Mouse (Mus musculus) heart, postnatal 0 days (tissue): Measurements from ENCODE around the gene Olfr576. TPM values are rescaled to one million over a fixed set of nuclear protein-coding genes. Genes with fewer than 3 reads are reported as not detected.
A peak's percentile ranks its signal among the peaks of the same experiment; 100 is the strongest.

ENCODE experiments used
- ATAC-seq: fragments of 200-750 bp; cut with Nextera tagmentation; 2 replicates; pipeline ENCODE4 v1.8.0; 2017; ENCODE audit warnings: low read depth, moderate number of reproducible peaks, moderate library complexity; ENCODE audit not compliant: insufficient read depth
- DNase-seq: peaks from one replicate; pipeline ENCODE4 v3.0.0-alpha.2; 2016; ENCODE audit warnings: low spot score
- H3K27ac ChIP-seq: fragments of 300-500 bp; sonication (generic); 2 replicates; pipeline ENCODE4 v1.5.1; 2014; ENCODE audit warnings: low read depth, mild to moderate bottlenecking
- H3K27me3 ChIP-seq: fragments of 300-500 bp; sonication (generic); 2 replicates; pipeline ENCODE4 v1.6.1; 2014; ENCODE audit warnings: low read length, mixed read lengths; ENCODE audit not compliant: control insufficient read depth, insufficient read depth
- H3K36me3 ChIP-seq: fragments of 300-500 bp; sonication (generic); replicated peaks from 2 replicates; pipeline ENCODE4 v1.6.1; 2014; ENCODE audit warnings: low read length, mixed read lengths; ENCODE audit not compliant: control insufficient read depth, insufficient read depth
- H3K4me1 ChIP-seq: fragments of 300-500 bp; sonication (generic); 2 replicates; pipeline ENCODE4 v1.6.1; 2014; ENCODE audit warnings: antibody characterized with exemption; ENCODE audit not compliant: control insufficient read depth, insufficient read depth
- H3K4me2 ChIP-seq: fragments of 300-500 bp; sonication (generic); 2 replicates; pipeline ENCODE4 v1.6.1; 2014; ENCODE audit warnings: low read depth, mild to moderate bottlenecking, low read length, moderate library complexity
- H3K4me3 ChIP-seq: fragments of 300-500 bp; sonication (generic); 2 replicates; pipeline ENCODE4 v1.5.1; 2014; ENCODE audit warnings: low read depth, low read length
- H3K9ac ChIP-seq: fragments of 300-500 bp; sonication (generic); replicated peaks from 2 replicates; pipeline ENCODE4 v1.6.1; 2014; ENCODE audit warnings: low read depth, low read length, mixed read lengths
- H3K9me3 ChIP-seq: fragments of 300-500 bp; sonication (generic); replicated peaks from 2 replicates; pipeline ENCODE4 v1.6.1; 2016; ENCODE audit warnings: low read length; ENCODE audit not compliant: control insufficient read depth
- CTCF ChIP-seq: IDR thresholded peaks from 2 replicates; pipeline ENCODE4 v1.5.1; 2016; ENCODE audit warnings: antibody characterized with exemption, control low read depth, low read depth
- EP300 ChIP-seq: IDR thresholded peaks from 2 replicates; pipeline ENCODE4 v1.6.1; 2016; ENCODE audit warnings: antibody characterized with exemption, low read depth
- WGBS: fragments of 180-500 bp; shearing (Covaris S2); extraction: QIAGEN DNeasy Blood & Tissue Kit; methylation state at CpG from one replicate; pipeline ENCODE4 v1.1.7; 2014; 5-methylcytosine and 5-hydroxymethylcytosine counted together
- polyA plus RNA-seq: library from polyadenylated mRNA; unstranded; fragments of >200 nt; fragmentation: Nextera tagmentation; extraction: Ambion mirVana; gene quantifications from 2 replicates; pipeline ENCODE4 v1.2.1, GENCODE M21; 2015
- total RNA-seq: library from RNA; depleted of rRNA; stranded (reverse); fragments of >200 nt; gene quantifications from 2 replicates; pipeline ENCODE4 v1.2.3, GENCODE M21; 2014; ENCODE audit warnings: low replicate concordance; rRNA removed

Olfr576 gene
- total RNA-seq = not detected in 2 replicates
- polyA plus RNA-seq = not detected in 2 replicates

DNA sequence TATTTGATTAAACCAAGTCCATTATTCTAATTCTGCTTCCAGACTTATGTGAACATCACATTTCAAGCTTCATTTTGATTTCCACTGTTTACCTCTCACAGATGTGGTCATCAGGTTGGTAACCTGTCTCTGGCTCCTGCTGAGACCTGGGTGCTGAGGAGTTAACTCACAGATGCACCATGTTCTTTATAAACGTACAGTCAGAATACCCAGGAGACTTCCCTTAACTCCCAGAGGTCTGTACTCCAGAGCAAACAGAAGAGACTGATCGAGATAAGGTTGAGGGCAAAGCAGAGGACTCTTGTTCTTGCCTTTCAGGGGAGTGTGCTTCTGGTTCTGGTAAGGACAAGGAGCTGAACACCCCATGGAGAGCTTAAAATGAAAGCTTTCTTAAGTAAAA is at the start of gene Olfr576:
Gene Olfr576, plus strand, starts transcription at position 301 of the 400 bp plus-strand sequence.
- Histone ChIP-seq H3K27me3 (no peaks in the 10 kb centered on the region), H3K4me3 (no peak within 1 kb of the TSS), H3K27ac (no peak within 1 kb of the TSS), H3K4me1 (no peaks in the 10 kb centered on the region), H3K4me2 (no peak within 1 kb of the TSS), H3K9me3 (no peaks in the 10 kb centered on the region), H3K36me3 (no peaks in the 10 kb centered on the region), H3K9ac (no peak within 1 kb of the TSS)
- no peak for DNase-seq
- no peak for ATAC-seq
- 8% methylated on average over 2 of the region's 2 CpGs for WGBS
- TF ChIP-seq EP300 (no peak), CTCF (no peak)

DNA sequence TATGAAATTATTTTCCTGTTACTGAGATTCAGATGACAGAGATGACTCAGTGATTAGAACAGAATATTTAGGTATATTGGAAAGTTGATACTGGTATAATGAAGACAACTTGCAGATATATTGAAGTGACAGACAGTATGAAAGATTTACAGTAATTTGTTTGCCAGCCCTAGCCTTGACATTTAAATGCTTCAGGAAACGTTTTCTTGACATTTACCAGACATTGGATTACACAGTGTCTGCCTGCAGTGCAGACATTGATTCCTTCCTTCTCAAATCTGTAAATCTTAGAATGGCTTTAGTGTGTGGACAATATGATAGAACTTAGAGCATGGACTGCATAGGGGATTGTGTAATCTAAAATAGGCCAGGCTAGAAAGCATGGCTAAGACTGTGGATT is 47.2 kb upstream of the Olfr576 start:
- Histone ChIP-seq H3K9me3 (no peaks in the 10 kb centered on the region), H3K4me2 (no peak overlapping the region), H3K4me1 (0 out of 2 replicates have a peak, but pooled peaks cover 3% of the 10 kb centered on the region), H3K4me3 (no peak overlapping the region), H3K27me3 (no peaks in the 10 kb centered on the region), H3K36me3 (no peaks in the 10 kb centered on the region), H3K27ac (no peak overlapping the region), H3K9ac (no peak overlapping the region)
- ATAC-seq = no peak
- TF ChIP-seq CTCF (no peak), EP300 (no peak)
- DNase-seq = no peak
- WGBS = 29% methylated on average over 1 of the region's 1 CpGs

DNA sequence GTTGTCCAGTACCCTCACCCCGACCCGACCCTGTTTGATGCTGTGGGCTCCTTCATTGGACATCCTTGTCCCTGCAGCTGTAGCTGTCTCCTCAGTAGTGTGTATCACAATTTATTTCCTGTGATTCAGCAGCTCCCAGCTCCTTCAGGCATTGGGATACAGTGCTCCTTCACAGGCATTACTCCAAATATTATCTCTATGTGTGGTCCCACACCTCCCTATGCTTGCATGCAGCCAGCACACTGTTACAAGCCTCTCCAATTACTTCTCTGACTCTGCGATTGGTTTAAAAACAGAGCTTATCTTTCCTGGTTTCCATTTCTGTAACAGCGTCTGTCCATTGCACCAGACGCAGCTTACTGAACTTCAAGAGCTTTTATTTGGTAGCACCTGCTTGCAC is 46.1 kb upstream of the Olfr576 start:
- Histone ChIP-seq H3K4me2 (no peak overlapping the region), H3K27ac (no peak overlapping the region), H3K36me3 (no peaks in the 10 kb centered on the region), H3K9ac (no peak overlapping the region), H3K4me3 (no peak overlapping the region), H3K9me3 (no peaks in the 10 kb centered on the region), H3K27me3 (no peaks in the 10 kb centered on the region), H3K4me1 (0 out of 2 replicates have a peak, but pooled peaks cover 3% of the 10 kb centered on the region)
- DNase-seq = peak; percentile 7
- TF ChIP-seq EP300 (no peak), CTCF (no peak)
- no peak; the same call in 1 of the 2 replicates for ATAC-seq
- 30% methylated on average over 5 of the region's 5 CpGs for WGBS

DNA sequence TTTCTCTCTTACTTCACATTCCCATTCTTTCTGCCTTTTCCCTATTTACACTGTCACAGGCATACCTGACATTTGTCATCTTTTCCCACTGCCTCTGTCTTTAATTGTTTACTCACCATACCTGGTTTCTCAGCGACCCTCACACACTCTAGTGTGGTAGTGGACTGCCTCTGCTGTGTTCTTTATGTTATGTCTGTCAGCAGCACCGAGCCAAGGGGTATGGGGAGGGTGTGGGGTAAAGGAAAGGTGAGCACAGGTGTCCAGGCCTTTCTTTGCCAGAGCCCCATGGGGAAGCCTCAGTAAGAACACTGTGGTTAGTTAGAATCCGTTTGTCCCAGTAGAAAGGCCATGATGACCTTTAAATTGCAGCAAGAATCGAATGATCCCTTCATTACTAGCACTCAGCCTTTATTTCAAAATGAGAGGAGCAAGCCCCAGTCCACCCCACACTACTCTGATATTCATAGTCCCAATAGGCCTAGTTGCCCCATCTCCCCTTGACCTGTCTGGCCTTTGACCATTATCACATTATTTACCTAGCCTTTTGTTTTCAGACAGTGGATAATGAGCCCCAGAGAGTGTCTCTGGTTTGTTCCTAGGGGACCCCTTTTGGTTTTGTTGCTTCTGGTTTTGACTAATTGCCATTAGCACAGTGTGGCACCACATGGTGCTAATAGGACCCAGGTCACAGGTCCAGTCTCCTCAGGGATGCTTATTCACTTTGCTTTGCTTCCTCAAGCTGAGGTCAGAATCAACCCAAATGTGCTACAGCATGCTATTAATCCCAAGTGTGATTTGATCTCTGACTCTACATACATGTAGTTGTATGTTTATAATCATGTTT is 45.2 kb upstream of the Olfr576 start, which contains the start of gene Olfr571:
Gene Olfr571, minus strand, starts transcription at position 505 of the 844 bp plus-strand sequence.
- H3K27me3 ChIP-seq = no peaks in the 10 kb centered on the region
- H3K4me1 ChIP-seq = 0 out of 2 replicates have a peak, but pooled peaks cover 3% of the 10 kb centered on the region
- H3K9me3 ChIP-seq = no peaks in the 10 kb centered on the region
- no peak within 1 kb of the TSS for H3K4me2 ChIP-seq
- no peak within 1 kb of the TSS for H3K4me3 ChIP-seq
- TF ChIP-seq EP300 = no peak
- no peak for TF ChIP-seq CTCF
- ATAC-seq (no peak), DNase-seq (no peak)
- 69% methylated on average over 4 of the region's 4 CpGs for WGBS
- no peak within 1 kb of the TSS for H3K27ac ChIP-seq
- H3K9ac ChIP-seq = no peak within 1 kb of the TSS
- H3K36me3 ChIP-seq = no peaks in the 10 kb centered on the region

DNA sequence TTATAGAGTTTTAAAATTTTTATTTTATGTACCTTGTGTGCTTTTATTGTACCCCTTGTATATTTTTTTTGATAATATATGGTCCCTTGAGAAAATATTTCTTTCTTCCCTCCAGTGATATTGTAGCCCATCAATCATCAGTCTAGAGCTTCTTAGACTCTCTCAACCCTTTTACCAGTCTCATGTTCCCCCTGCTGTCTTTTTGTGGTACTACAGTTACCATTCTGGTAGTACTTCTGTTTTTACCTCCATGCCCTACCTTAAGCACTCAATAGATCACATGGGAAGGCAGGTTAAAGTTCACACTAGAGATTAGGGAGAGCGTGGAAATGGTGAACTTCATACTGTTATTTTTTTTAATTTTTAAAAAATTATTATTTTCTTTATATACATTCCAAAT is 42.8 kb upstream of the Olfr576 start:
- DNase-seq (peak; percentile 46), ATAC-seq (no peak)
- no peaks in the 10 kb centered on the region for H3K36me3 ChIP-seq
- no peaks in the 10 kb centered on the region for H3K9me3 ChIP-seq
- H3K4me1 ChIP-seq = 0 out of 2 replicates have a peak, but pooled peaks cover 3% of the 10 kb centered on the region
- H3K4me2 ChIP-seq = no peak overlapping the region
- H3K27me3 ChIP-seq = no peaks in the 10 kb centered on the region
- TF ChIP-seq CTCF (peak; percentile 84), EP300 (no peak)
- no peak overlapping the region for H3K9ac ChIP-seq
- no peak overlapping the region for H3K27ac ChIP-seq
- H3K4me3 ChIP-seq = no peak overlapping the region
- 5% methylated on average over 1 of the region's 1 CpGs for WGBS
